Mouse (Mus musculus) regulatory T cell (primary cell): ENCODE results near the gene Zfp74.
"Not testable (repeated sequence)": the region's sequence is repeated elsewhere in the genome, so short reads cannot be mapped to it uniquely, and the experiment has no call there.

Source experiments
- in situ Hi-C: fragments of 300-600 bp; cut with MboI, MseI; formaldehyde crosslinking; loops from one replicate; pipeline ENCODE4 v1.15.1; 2025; ENCODE audit warnings: high pct_unique_total_duplicates

Gene Zfp74

DNA sequence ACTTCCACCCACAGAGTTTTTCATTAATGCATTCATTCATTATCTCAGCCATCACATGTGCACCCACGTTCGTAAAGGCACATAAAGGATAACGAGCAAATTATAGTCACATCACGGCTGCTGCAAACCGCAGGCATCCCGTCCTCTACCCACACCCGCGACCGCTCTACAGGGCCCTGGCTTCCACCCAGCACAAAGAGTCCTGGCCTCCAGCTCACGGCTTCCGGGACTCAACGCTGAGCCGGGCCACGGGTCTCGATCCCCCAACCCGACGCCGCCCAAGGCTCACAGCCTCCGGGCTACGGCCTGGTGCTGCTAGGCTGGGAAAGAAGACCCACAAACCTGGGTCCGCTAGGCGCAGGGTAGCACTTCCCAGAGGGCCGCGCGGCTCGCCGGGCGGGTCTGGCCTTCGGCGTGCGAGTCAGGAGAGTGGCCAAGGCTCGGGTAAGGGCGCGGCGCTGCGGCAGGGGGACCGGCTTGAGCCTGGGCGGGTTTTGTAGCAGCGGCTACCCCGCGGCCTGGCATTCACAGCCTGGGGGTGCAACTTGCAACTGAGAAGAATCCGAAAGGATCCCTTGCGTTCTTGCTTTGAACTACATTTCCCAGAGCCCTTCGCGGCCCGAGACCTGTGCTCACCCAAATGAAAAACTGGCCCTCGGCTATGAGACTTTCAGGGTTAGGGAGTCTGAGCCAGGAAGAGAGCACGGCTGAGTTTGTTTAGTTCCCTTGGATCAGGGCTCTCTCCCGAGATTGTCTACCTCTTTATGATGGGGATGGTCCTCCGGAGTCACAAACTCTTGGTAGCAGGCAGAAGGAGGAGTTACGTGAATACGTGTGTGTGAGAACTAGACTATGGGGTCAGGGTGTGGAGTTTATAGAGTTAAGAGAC lies at the start of gene Zfp74:
Gene Zfp74 (minus strand): TSS at position 577 of the 889 bp plus-strand sequence.
- in situ Hi-C loops, result loop anchor here (5.0 to 10.0 kb wide), 2 partner anchors 91 to 101 kb away; partner anchors contain the start of gene Zfp14

- in situ Hi-C loops, result no loop called here
These were observed 46.7 kb upstream of the Zfp74 start for GRCm38 (mm10) chr7:30000601-30001000.

GRCm38 (mm10) chr7:29995134-29995533 lies 41.2 kb upstream of the Zfp74 start:
- in situ Hi-C loops, result no loop called here

DNA sequence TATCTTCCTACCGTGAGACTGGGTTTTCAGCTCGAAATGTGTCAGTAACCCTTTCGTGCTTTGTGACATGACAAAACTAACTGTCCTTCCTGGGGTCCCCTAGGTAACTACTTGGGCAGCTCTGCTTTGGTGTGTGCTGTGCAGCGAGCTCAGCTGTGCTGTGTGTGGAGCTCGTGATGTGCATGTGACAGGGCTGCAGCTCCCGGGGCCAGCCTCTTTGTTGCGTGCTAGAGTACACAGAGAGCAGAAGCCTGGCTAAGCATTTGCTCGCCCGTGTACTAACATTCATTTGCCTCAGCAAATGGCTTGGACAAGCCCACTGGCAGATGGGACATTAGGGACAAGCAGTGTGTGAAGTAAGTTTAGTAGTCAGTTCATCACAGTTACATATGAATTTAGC lies 39.5 kb upstream of the Zfp74 start:
- in situ Hi-C loops, result no loop called here

DNA sequence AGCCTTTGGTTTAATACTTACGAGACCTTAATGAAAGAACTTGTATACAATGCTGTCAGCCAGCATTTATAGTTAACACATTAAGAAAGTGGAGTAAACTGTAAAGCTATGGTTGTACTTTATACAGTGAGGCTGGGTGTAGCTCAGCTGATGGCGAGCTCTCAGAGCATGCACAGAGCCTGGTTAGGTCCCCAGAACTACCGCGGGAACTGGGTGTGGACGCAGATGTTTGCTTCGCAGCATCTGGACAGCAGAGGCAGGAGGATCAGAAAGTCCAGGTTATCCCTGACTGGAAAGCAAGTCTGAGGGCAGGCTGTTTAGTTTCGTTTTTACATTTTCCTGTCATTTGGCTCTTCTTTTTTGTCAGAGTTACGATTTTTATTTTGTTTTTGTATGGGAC lies 38.8 kb upstream of the Zfp74 start:
- in situ Hi-C loops, result no loop called here

DNA sequence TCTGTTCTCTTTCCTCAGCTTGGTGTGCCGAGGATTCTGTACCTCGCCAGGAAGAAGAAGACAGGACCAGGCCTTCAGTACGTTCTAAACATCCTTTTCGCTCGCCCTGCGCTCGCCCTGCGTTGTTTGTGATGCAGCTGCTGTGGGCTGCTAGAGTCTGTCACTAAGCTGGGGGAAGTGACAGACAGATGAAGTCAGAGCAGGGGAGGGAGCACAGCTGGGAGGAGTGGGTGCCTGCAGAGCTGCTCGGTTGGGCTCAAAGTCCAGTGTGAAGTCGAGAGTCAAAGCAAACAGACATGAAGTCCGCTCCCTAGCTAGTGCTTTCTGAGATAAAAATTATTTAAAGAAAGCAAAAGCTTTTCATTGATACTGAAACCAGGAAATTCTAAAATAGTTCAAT lies 35.1 kb upstream of the Zfp74 start:
- in situ Hi-C loops, result no loop called here

- in situ Hi-C loops, result no loop called here
These were observed 33.7 kb upstream of the Zfp74 start for GRCm38 (mm10) chr7:29987551-29987950.

DNA sequence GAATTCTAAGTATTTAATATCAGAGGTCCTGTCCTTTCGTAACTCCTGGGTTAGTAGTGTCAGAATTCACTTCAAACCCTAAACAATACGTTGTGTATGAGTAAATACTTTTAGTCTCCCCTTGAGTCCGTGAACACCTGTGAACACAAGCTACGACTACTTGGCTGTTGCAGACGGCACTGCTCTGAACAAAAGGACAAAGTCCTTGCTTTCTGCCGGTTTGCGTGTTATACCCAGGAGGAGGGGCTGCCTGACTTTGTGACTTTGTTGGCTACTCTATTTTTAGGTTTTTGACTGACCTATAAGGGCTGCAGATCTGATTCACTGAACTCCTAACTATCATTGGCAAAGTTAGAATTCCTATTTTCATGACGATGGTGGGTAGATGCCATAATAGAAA lies 32.2 kb upstream of the Zfp74 start:
- in situ Hi-C loops, result no loop called here

GRCm38 (mm10) chr7:29983690-29984380 lies 29.9 kb upstream of the Zfp74 start, which contains the start of gene Zfp568:
Zfp568 (plus strand) TSS chr7:29983955.
- in situ Hi-C loops, result no loop called here

GRCm38 (mm10) chr7:29983340-29983689 lies 29.4 kb upstream of the Zfp74 start:
- in situ Hi-C loops, result no loop called here

DNA sequence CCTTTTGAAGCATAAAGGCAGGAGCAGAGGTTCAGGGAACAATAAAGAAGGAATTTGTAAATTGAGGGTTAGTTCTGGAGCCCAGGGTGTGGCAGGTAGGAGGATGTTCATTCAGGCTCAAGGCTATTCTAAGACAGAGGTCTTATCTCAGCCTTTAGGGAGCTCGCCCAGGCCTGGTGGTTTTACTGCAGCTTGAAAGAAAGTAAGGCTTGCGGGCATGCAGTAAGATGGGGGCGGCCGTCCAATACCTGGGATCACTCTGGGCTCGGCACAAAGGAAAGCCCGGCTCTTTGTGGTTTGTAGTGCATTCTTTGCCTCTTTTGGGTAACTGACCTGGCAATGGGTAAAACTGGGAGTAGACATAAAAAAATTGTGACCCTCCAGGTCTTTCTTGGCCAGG lies 29.0 kb upstream of the Zfp74 start:
- in situ Hi-C loops, result no loop called here

DNA sequence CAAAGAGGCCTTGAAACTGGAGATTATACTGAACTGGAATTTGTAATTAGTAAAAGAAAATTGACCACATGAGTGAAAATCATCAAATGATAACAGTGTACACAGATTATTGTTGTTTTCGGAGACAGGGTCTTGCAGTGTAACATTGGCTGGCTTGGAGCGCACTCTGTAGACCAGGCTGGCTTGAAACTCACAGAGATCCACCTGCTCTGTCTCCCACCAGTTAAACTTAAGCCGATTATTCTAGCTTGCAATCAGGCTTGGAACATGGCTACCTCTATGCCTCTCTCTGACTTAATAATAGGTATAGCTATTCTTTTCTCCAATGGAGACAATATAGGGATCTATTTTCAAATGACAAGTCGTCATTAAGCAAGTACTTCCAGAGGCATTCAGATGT lies 28.5 kb upstream of the Zfp74 start:
- in situ Hi-C loops, result no loop called here

DNA sequence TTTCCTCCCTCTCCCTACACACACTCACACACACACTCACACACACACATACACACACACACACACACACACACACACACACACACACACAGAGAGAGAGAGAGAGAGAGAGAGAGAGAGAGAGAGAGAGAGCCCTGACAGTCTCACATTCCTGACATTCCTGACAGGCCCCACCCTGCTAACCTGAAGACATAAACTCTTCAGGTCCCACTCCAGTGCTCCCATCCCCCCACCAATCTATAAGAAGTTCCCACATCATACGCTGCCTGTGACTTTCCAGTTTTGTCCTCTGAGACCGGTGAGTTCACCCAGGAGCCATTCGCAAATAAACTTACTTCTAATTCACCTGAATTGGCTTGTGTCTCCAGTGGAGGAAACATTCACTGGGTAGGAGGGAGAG lies 28.0 kb upstream of the Zfp74 start:
- in situ Hi-C loops, result no loop called here

- in situ Hi-C loops, result no loop called here
These were observed 27.6 kb upstream of the Zfp74 start for GRCm38 (mm10) chr7:29981455-29981854.

DNA sequence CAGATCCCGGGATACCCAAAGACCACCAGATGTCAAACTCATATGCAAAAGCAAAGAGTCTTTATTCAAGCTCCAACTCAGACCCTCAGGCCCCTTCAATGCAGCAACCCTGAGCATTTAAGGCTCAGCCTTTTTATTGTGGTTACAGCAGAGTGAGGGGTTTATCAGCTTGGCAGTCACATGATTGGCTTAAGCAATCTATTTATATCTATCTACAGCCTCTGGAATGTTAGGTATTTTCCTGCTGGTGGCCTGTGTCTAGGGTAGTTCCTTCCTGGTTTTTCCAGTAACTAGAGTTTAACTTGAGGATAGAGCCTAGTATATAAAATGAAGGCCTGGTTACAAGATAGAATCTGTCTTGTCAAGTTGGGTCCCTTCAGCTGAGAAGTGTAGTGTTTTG lies 26.9 kb upstream of the Zfp74 start:
- in situ Hi-C loops, result no loop called here

- in situ Hi-C loops, result no loop called here
These were observed 16.8 kb upstream of the Zfp74 start for GRCm38 (mm10) chr7:29970686-29971085.

DNA sequence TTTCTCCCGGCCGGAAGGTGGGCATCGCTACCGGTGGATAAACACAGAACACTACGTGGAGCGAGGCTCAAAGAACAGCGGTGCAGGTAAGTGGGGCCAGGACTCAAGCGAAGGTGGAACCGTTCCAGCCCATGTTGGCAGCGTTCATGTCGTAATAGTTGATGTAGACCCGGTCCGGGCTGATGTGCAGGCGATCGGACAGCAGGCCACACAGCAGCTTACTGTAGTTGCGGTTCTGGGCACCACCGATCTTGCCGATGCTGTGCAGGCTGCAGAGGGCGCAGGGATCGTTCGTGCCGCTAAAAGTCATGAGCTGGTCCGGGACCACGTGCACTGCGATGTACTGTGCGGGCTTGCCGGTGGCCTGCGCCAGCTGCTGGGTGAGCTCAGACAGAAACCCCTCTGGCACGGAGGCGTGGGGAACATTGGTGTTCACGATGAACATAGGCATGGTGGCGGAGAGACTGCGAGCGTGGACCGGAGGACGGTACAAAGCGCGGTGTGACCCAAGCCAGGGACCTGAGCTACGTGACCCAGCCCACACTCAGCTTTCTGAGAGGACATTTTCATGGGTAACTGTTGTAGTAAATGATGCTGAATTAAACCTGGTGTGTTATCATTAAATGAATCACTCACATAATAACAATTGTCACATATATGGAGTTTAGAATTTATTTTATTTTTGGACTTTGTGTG lies 11.4 kb upstream of the Zfp74 start:
- in situ Hi-C loops, result not testable (repeated sequence)

- in situ Hi-C loops, result loop anchor here (10.0 kb wide), 1 partner anchor 96 kb away; the partner anchor contains the start of gene Zfp14
These were observed 5.1 kb upstream of the Zfp74 start for GRCm38 (mm10) chr7:29959004-29959403.

GRCm38 (mm10) chr7:29958125-29958724 lies 4.3 kb upstream of the Zfp74 start:
- in situ Hi-C loops, result loop anchor here (10.0 kb wide), 1 partner anchor 97 kb away; the partner anchor contains the start of gene Zfp14

DNA sequence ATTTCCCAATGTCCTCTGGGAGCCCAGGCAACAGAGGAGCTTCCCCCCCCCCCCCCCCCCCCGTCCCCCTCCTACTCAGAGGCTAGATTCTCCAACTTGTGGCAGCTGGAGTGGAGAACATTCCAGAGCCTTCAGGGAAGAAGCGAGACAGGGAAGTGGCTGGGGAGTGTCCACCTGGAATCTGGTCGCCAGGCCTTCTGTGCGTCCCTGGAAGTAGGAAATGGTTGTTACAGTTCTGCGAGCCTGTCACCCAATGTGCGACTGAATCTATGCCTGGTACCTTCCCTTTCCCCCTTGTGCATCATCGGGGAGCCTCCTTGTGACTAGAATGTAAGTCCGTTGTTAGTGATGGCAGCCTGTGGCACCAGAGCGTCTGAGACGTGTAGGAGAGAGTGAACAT lies 2.4 kb upstream of the Zfp74 start:
- in situ Hi-C loops, result loop anchor here (10.0 kb wide), 1 partner anchor 99 kb away; the partner anchor contains the start of gene Zfp14

DNA sequence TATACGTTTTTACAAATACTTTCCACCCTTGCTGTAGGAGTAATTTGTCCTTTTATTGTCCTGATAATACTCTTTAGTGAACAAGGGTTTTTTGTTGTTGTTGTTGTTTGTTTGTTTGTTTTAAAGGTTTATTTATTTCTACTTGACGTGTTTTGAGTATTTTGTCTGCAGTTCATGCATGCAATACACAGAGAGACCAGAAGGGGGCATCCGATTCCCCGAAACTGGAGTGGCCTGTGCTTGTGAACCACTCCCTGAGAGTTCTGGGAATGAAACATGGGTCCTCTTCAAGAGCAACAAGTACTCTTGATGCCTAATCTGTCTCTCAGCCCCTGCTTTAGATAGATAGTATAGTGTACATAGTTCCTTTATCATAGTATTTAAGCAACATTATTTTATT lies 842 bp upstream of the Zfp74 start:
- in situ Hi-C loops, result loop anchor here (5.0 to 10.0 kb wide), 2 partner anchors 92 to 100 kb away; partner anchors contain the start of gene Zfp14
